Comparison of ENCODE assay signal across 8 mouse cellular contexts in the genomic region with DNA sequence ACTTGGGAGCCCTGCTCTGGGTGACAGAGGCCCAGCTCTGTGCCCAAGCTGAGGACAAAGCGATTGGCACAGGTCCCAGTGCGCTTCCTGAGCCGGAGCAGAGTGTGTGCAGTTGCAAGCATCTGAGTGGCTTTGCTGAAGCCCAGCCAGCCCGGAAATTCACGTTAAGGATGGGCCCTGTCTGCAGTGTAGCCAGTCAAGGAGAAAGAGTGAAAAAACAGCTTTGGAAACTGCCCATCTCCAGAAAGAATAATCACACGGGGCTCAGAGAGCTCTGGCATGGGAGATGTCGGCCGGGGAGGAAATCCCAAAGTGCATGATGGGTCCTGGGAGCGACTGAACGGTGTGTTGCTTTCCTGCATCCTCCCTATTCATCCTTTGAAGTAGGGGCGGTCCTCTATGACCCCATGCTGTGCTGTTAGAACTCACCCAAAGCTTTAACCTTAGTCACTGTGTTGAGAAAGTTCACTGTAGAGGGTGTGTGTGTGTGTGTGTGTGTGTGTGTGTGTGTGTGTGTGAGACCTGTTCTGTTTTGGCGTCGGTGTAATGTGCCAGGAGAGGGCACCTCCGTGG. TPM values are rescaled to one million over a fixed set of nuclear protein-coding genes. Genes with fewer than 3 reads are reported as not detected.
DNase-seq lines count a peak whose midpoint lies in the region; ATAC-seq lines count a peak whose summit lies in the region.

No protein-coding gene starts in this region.

- no peak overlapping the region for H3K9ac ChIP-seq in liver, embryonic 12.5 days
- H3K9ac ChIP-seq in intestine, embryonic 16.5 days (ENCODE audit: low read depth, low read length) = peak overlapping the region; percentile 44; the same call in 1 of the 2 replicates
- peak overlapping the region; percentile 52 for H3K9ac ChIP-seq in midbrain, embryonic 14.5 days (replicated peaks; ENCODE audit: low read length)
- no peak overlapping the region for H3K9ac ChIP-seq in stomach, embryonic 15.5 days

- no peak for ATAC-seq in liver, embryonic 12.5 days
- ATAC-seq in granulocyte monocyte progenitor cell, adult 5-6 weeks (replicated peaks; ENCODE audit: poor library complexity, severe bottlenecking) = peak; percentile 44
- peak; percentile 72 for ATAC-seq in intestine, embryonic 16.5 days
- peak; percentile 90 for ATAC-seq in midbrain, embryonic 14.5 days (ENCODE audit: low FRiP score, low TSS enrichment)
- peak; percentile 66 for ATAC-seq in stomach, embryonic 15.5 days (ENCODE audit: insufficient read depth, low FRiP score, low read depth)

- H3K4me1 ChIP-seq in liver, embryonic 12.5 days = 0 out of 2 replicates have a peak, but pooled peaks cover 3% of the 10 kb centered on the region
- H3K4me1 ChIP-seq in intestine, embryonic 16.5 days (ENCODE audit: control insufficient read depth, insufficient read depth, low read length) = 0 out of 2 replicates have a peak, but pooled peaks cover 7% of the 10 kb centered on the region
- peaks cover 15% of the 10 kb centered on the region for H3K4me1 ChIP-seq in midbrain, embryonic 14.5 days (ENCODE audit: control insufficient read depth, insufficient read depth, low read length)
- H3K4me1 ChIP-seq in stomach, embryonic 15.5 days = 0 out of 2 replicates have a peak, but pooled peaks cover 15% of the 10 kb centered on the region

- intact Hi-C loops in left cerebral cortex, postnatal 4 days (cut with DNase I) = loop anchor here (10.0 kb wide), 1 partner anchor 176 kb away; no protein-coding TSS in a partner anchor

- H3K27me3 ChIP-seq in liver, embryonic 12.5 days (replicated peaks) = no peaks in the 10 kb centered on the region
- H3K27me3 ChIP-seq in intestine, embryonic 16.5 days (replicated peaks; ENCODE audit: control insufficient read depth, insufficient read depth, low read length) = no peaks in the 10 kb centered on the region
- no peaks in the 10 kb centered on the region for H3K27me3 ChIP-seq in midbrain, embryonic 14.5 days (ENCODE audit: control insufficient read depth, insufficient read depth, low read length)
- no peaks in the 10 kb centered on the region for H3K27me3 ChIP-seq in stomach, embryonic 15.5 days (replicated peaks)

- WGBS in liver, embryonic 12.5 days (ENCODE audit: insufficient replicate concordance) = 59% methylated on average over 14 of the region's 14 CpGs
- 36% methylated on average over 14 of the region's 14 CpGs for WGBS in intestine, embryonic 16.5 days
- 21% methylated on average over 14 of the region's 14 CpGs for WGBS in midbrain, embryonic 14.5 days
- 35% methylated on average over 14 of the region's 14 CpGs for WGBS in stomach, embryonic 15.5 days

- H3K36me3 ChIP-seq in liver, embryonic 12.5 days = no peaks in the 10 kb centered on the region
- H3K36me3 ChIP-seq in intestine, embryonic 16.5 days (ENCODE audit: control insufficient read depth, insufficient read depth, low read length) = no peaks in the 10 kb centered on the region
- no peaks in the 10 kb centered on the region for H3K36me3 ChIP-seq in midbrain, embryonic 14.5 days (ENCODE audit: control insufficient read depth, insufficient read depth, low read length)
- H3K36me3 ChIP-seq in stomach, embryonic 15.5 days = no peaks in the 10 kb centered on the region

- peak; percentile 23 for DNase-seq in liver
- peak; percentile 12 for DNase-seq in embryo, embryonic 10 days (ENCODE audit: low spot score)
- DNase-seq in left cerebral cortex, postnatal 4 days = peak; percentile 83
- peak; percentile 89 for DNase-seq in midbrain, embryonic 14.5 days

- no peaks in the 10 kb centered on the region for H3K9me3 ChIP-seq in liver, embryonic 12.5 days (replicated peaks)
- H3K9me3 ChIP-seq in intestine, embryonic 16.5 days (ENCODE audit: control insufficient read depth, low read length) = no peaks in the 10 kb centered on the region
- H3K9me3 ChIP-seq in midbrain, embryonic 14.5 days (ENCODE audit: control insufficient read depth, low read length) = no peaks in the 10 kb centered on the region
- no peaks in the 10 kb centered on the region for H3K9me3 ChIP-seq in stomach, embryonic 15.5 days

- no peak overlapping the region for H3K27ac ChIP-seq in liver, embryonic 12.5 days
- peak overlapping the region; percentile 63 for H3K27ac ChIP-seq in intestine, embryonic 16.5 days (ENCODE audit: low read length)
- H3K27ac ChIP-seq in midbrain, embryonic 14.5 days (replicated peaks; ENCODE audit: low read depth, low read length) = peak overlapping the region; percentile 78
- peak overlapping the region; percentile 61 for H3K27ac ChIP-seq in stomach, embryonic 15.5 days

- H3K4me3 ChIP-seq in liver, embryonic 12.5 days = no peak overlapping the region
- H3K4me3 ChIP-seq in intestine, embryonic 16.5 days (ENCODE audit: low read length) = no peak overlapping the region
- H3K4me3 ChIP-seq in midbrain, embryonic 14.5 days (replicated peaks; ENCODE audit: low read depth, low read length) = no peak overlapping the region
- no peak overlapping the region; the same call in 1 of the 2 replicates for H3K4me3 ChIP-seq in stomach, embryonic 15.5 days (replicated peaks)

- no peak overlapping the region for H3K4me2 ChIP-seq in liver, embryonic 12.5 days
- H3K4me2 ChIP-seq in intestine, embryonic 16.5 days (ENCODE audit: low read depth, low read length) = peak overlapping the region; percentile 36
- peak overlapping the region; percentile 47 for H3K4me2 ChIP-seq in midbrain, embryonic 14.5 days (ENCODE audit: low read length)
- H3K4me2 ChIP-seq in stomach, embryonic 15.5 days = peak overlapping the region; percentile 45

RNA-seq across cellular contexts. Expression of a gene that starts 5.5 kb away (rescaled TPM):
- polyA plus RNA-seq in liver, embryonic 12.5 days (2016; fragmentation: Nextera tagmentation; extraction: Ambion mirVana) = 1.0 and 1.2 TPM in 2 replicates
- total RNA-seq in granulocyte monocyte progenitor cell, adult 5-6 weeks (2014; fragmentation: Nextera tagmentation) = 32.1 and 37.9 TPM in 2 replicates
- 6.6 and 22.1 TPM in 2 replicates for total RNA-seq in granulocyte monocyte progenitor cell, adult 5-6 weeks (2017)
- polyA plus RNA-seq in intestine, embryonic 16.5 days (2015; fragmentation: Nextera tagmentation; extraction: Ambion mirVana) = 0.31 and 0.54 TPM in 2 replicates
- 1 to 10 TPM; 1.4 to 2.2 TPM for total RNA-seq in left cerebral cortex, postnatal 4 days (2021)
- 0.62 and 1.0 TPM in 2 replicates for polyA plus RNA-seq in midbrain, embryonic 14.5 days (2014; fragmentation: Nextera tagmentation; extraction: Ambion mirVana)
- 0.63 and 0.83 TPM in 2 replicates for polyA plus RNA-seq in stomach, embryonic 15.5 days (2015; fragmentation: Nextera tagmentation; extraction: Ambion mirVana)

Comparison
In these comparisons a context has a peak if more than half of its experiments do, and no peak if none do; other contexts are left out.
1. DNase-seq: peak in every context shown above with its lines; median percentile 89 in midbrain, embryonic 14.5 days; 83 in left cerebral cortex, postnatal 4 days; 23 in liver; 12 in embryo, embryonic 10 days.
2. H3K9ac ChIP-seq: peak in intestine, embryonic 16.5 days (single experiment) and midbrain, embryonic 14.5 days (single experiment); none in liver, embryonic 12.5 days (single experiment) and stomach, embryonic 15.5 days (single experiment).